Mouse (Mus musculus): Measurements from ENCODE around the gene Itgb3. TPM values are rescaled to one million over a fixed set of nuclear protein-coding genes. Genes with fewer than 3 reads are reported as not detected.
A peak's percentile ranks its signal among the peaks of the same experiment; 100 is the strongest.

Itgb3 gene
- polyA plus RNA-seq, 1 experiment from 2014 or later, result 4.4 TPM

GRCm38 (mm10) chr11:104572091-104572490 is 35.7 kb upstream of the Itgb3 start:
- Histone ChIP-seq H3K9ac (no peak overlapping the region), H3K4me2 (no peak overlapping the region)

GRCm38 (mm10) chr11:104572566-104572965 is 35.2 kb upstream of the Itgb3 start:
- Histone ChIP-seq H3K4me2 (no peak overlapping the region), H3K36me3 (no peaks in the 10 kb centered on the region), H3K9ac (no peak overlapping the region), H3K4me3 (no peak overlapping the region), H3K9me3 (no peaks in the 10 kb centered on the region), H3K27me3 (no peaks in the 10 kb centered on the region), H3K27ac (no peak overlapping the region), H3K4me1 (peaks cover 25% of the 10 kb centered on the region; the same call in 1 of the 2 replicates)
- no peak for ATAC-seq (ENCODE audit: borderline replicate concordance, extremely low read depth, low FRiP score, low TSS enrichment)
- WGBS, result 31% methylated on average over 2 of the region's 2 CpGs

More at GRCm38 (mm10) chr11:104572091-104572490, 35.7 kb upstream of the Itgb3 start:
- no peak for ATAC-seq (ENCODE audit: borderline replicate concordance, extremely low read depth, low FRiP score, low TSS enrichment)
- peaks cover 25% of the 10 kb centered on the region; the same call in 1 of the 2 replicates for H3K4me1 ChIP-seq
- 37% methylated on average over 7 of the region's 7 CpGs for WGBS
- no peak overlapping the region for H3K27ac ChIP-seq
- no peak overlapping the region for H3K4me3 ChIP-seq
- no peaks in the 10 kb centered on the region for H3K9me3 ChIP-seq
- H3K36me3 ChIP-seq, result no peaks in the 10 kb centered on the region
- no peaks in the 10 kb centered on the region for H3K27me3 ChIP-seq

GRCm38 (mm10) chr11:104576772-104577612 is 30.8 kb upstream of the Itgb3 start:
- Histone ChIP-seq H3K4me3 (no peak overlapping the region), H3K27ac (no peak overlapping the region)
- 32% methylated on average over 10 of the region's 10 CpGs for WGBS

GRCm38 (mm10) chr11:104578074-104578473 is 29.7 kb upstream of the Itgb3 start:
- Histone ChIP-seq H3K27me3 (no peaks in the 10 kb centered on the region), H3K9me3 (no peaks in the 10 kb centered on the region), H3K4me1 (peaks cover 14% of the 10 kb centered on the region), H3K9ac (no peak overlapping the region), H3K4me3 (no peak overlapping the region), H3K27ac (no peak overlapping the region), H3K36me3 (no peaks in the 10 kb centered on the region), H3K4me2 (no peak overlapping the region)
- ATAC-seq (ENCODE audit: borderline replicate concordance, extremely low read depth, low FRiP score, low TSS enrichment), result no peak
- 26% methylated on average over 5 of the region's 5 CpGs for whole genome bisulfite sequencing

More at GRCm38 (mm10) chr11:104576772-104577612, 30.8 kb upstream of the Itgb3 start:
- H3K27me3 ChIP-seq, result no peaks in the 10 kb centered on the region
- peaks cover 23% of the 10 kb centered on the region for H3K4me1 ChIP-seq
- ATAC-seq (ENCODE audit: borderline replicate concordance, extremely low read depth, low FRiP score, low TSS enrichment), result no peak
- H3K36me3 ChIP-seq, result no peaks in the 10 kb centered on the region
- H3K4me2 ChIP-seq, result no peak overlapping the region
- no peaks in the 10 kb centered on the region for H3K9me3 ChIP-seq
- no peak overlapping the region for H3K9ac ChIP-seq

GRCm38 (mm10) chr11:104579084-104579483 is 28.7 kb upstream of the Itgb3 start:
- Histone ChIP-seq H3K4me2 (no peak overlapping the region), H3K4me1 (peaks cover 13% of the 10 kb centered on the region), H3K36me3 (no peaks in the 10 kb centered on the region), H3K27ac (no peak overlapping the region), H3K9me3 (no peaks in the 10 kb centered on the region), H3K27me3 (no peaks in the 10 kb centered on the region), H3K4me3 (no peak overlapping the region), H3K9ac (no peak overlapping the region)
- ATAC-seq (ENCODE audit: borderline replicate concordance, extremely low read depth, low FRiP score, low TSS enrichment), result no peak
- 86% methylated on average over 9 of the region's 9 CpGs for WGBS

- H3K27me3 ChIP-seq, result no peaks in the 10 kb centered on the region
- ATAC-seq (ENCODE audit: borderline replicate concordance, extremely low read depth, low FRiP score, low TSS enrichment), result no peak
- H3K36me3 ChIP-seq, result no peaks in the 10 kb centered on the region
- H3K9me3 ChIP-seq, result no peaks in the 10 kb centered on the region
- H3K4me2 ChIP-seq, result no peak overlapping the region
- H3K4me1 ChIP-seq, result peaks cover 13% of the 10 kb centered on the region
- no peak overlapping the region for H3K4me3 ChIP-seq
- no peak overlapping the region for H3K27ac ChIP-seq
- WGBS, result 90% methylated on average over 8 of the region's 8 CpGs
- no peak overlapping the region for H3K9ac ChIP-seq
Measured at GRCm38 (mm10) chr11:104579575-104579974, 28.2 kb upstream of the Itgb3 start.

- Histone ChIP-seq H3K27me3 (no peaks in the 10 kb centered on the region), H3K27ac (0 out of 2 replicates have a peak overlapping the region, but pooled peaks have one; percentile 6), H3K9ac (no peak overlapping the region), H3K4me1 (peaks cover 13% of the 10 kb centered on the region), H3K36me3 (no peaks in the 10 kb centered on the region), H3K9me3 (no peaks in the 10 kb centered on the region), H3K4me2 (no peak overlapping the region), H3K4me3 (no peak overlapping the region)
- WGBS, result 49% methylated on average over 6 of the region's 6 CpGs
- 0 out of 2 replicates have a peak, but pooled peaks have one; percentile 55 for ATAC-seq (ENCODE audit: borderline replicate concordance, extremely low read depth, low FRiP score, low TSS enrichment)
Measured at GRCm38 (mm10) chr11:104580091-104580490, 27.7 kb upstream of the Itgb3 start.

GRCm38 (mm10) chr11:104580606-104581005 is 27.2 kb upstream of the Itgb3 start:
- H3K4me3 ChIP-seq, result no peak overlapping the region
- H3K4me1 ChIP-seq, result peaks cover 13% of the 10 kb centered on the region
- 84% methylated on average over 5 of the region's 5 CpGs for WGBS
- no peaks in the 10 kb centered on the region for H3K27me3 ChIP-seq
- no peaks in the 10 kb centered on the region for H3K36me3 ChIP-seq
- 0 out of 2 replicates have a peak overlapping the region, but pooled peaks have one; percentile 6 for H3K27ac ChIP-seq
- ATAC-seq (ENCODE audit: borderline replicate concordance, extremely low read depth, low FRiP score, low TSS enrichment), result no peak
- H3K9me3 ChIP-seq, result no peaks in the 10 kb centered on the region
- H3K4me2 ChIP-seq, result no peak overlapping the region
- H3K9ac ChIP-seq, result no peak overlapping the region

- no peak overlapping the region for H3K9ac ChIP-seq
- no peaks in the 10 kb centered on the region for H3K9me3 ChIP-seq
- H3K36me3 ChIP-seq, result no peaks in the 10 kb centered on the region
- 43% methylated on average over 18 of the region's 18 CpGs for WGBS
- H3K4me3 ChIP-seq, result peak overlapping the region; percentile 15; the same call in 1 of the 2 replicates
- H3K27ac ChIP-seq, result peak overlapping the region; percentile 75
- H3K27me3 ChIP-seq, result no peaks in the 10 kb centered on the region
- peaks cover 13% of the 10 kb centered on the region for H3K4me1 ChIP-seq
- H3K4me2 ChIP-seq, result peak overlapping the region; percentile 42
- ATAC-seq (ENCODE audit: borderline replicate concordance, extremely low read depth, low FRiP score, low TSS enrichment), result no peak; the same call in 1 of the 2 replicates
Measured at GRCm38 (mm10) chr11:104581446-104582307, 26.1 kb upstream of the Itgb3 start.

GRCm38 (mm10) chr11:104582308-104582606 is 25.5 kb upstream of the Itgb3 start:
- Histone ChIP-seq H3K36me3 (no peaks in the 10 kb centered on the region), H3K4me1 (peaks cover 13% of the 10 kb centered on the region), H3K9me3 (no peaks in the 10 kb centered on the region), H3K27me3 (no peaks in the 10 kb centered on the region), H3K4me2 (no peak overlapping the region), H3K27ac (peak overlapping the region; percentile 75), H3K9ac (no peak overlapping the region), H3K4me3 (no peak overlapping the region)
- 62% methylated on average over 2 of the region's 2 CpGs for WGBS
- ATAC-seq (ENCODE audit: borderline replicate concordance, extremely low read depth, low FRiP score, low TSS enrichment), result no peak

GRCm38 (mm10) chr11:104582630-104583364 is 25.0 kb upstream of the Itgb3 start:
- Histone ChIP-seq H3K9me3 (no peaks in the 10 kb centered on the region), H3K9ac (no peak overlapping the region), H3K36me3 (no peaks in the 10 kb centered on the region), H3K4me1 (peaks cover 13% of the 10 kb centered on the region), H3K4me3 (no peak overlapping the region), H3K27me3 (no peaks in the 10 kb centered on the region), H3K27ac (no peak overlapping the region; the same call in 1 of the 2 replicates), H3K4me2 (no peak overlapping the region)
- no peak for ATAC-seq (ENCODE audit: borderline replicate concordance, extremely low read depth, low FRiP score, low TSS enrichment)
- WGBS, result 60% methylated on average over 13 of the region's 13 CpGs

Data from lung, embryonic 15.5 days (tissue).